Mouse (Mus musculus) megakaryocyte, embryonic 14.5 days (primary cell): ENCODE results near the gene Sept10. TPM values are rescaled to one million over a fixed set of nuclear protein-coding genes. Genes with fewer than 3 reads are reported as not detected.
"Not testable (repeated sequence)": the region's sequence is repeated elsewhere in the genome, so short reads cannot be mapped to it uniquely, and the experiment has no call there.

ENCODE experiments used
- H3K27me3 ChIP-seq: replicated peaks from 2 replicates; pipeline ENCODE3; 2012; ENCODE audit warnings: inconsistent platforms
- H3K36me3 ChIP-seq: replicated peaks from 2 replicates; pipeline ENCODE3; 2012; ENCODE audit warnings: low read length, inconsistent platforms, mixed read lengths
- H3K4me1 ChIP-seq: 2 replicates; pipeline ENCODE4 v1.6.1; 2012; ENCODE audit warnings: inconsistent platforms
- H3K4me3 ChIP-seq: replicated peaks from 2 replicates; pipeline ENCODE3; 2012; ENCODE audit warnings: moderate library complexity, mild to moderate bottlenecking, inconsistent platforms
- H3K9me3 ChIP-seq: 2 replicates; pipeline ENCODE4 v1.6.1; 2012; ENCODE audit warnings: inconsistent platforms
- FLI1 ChIP-seq: IDR thresholded peaks from 2 replicates; pipeline ENCODE4 v1.6.1; 2012; ENCODE audit warnings: low read length, inconsistent platforms, mixed read lengths
- GATA1 ChIP-seq: IDR thresholded peaks from 3 replicates; pipeline ENCODE4 v1.6.1; 2012; ENCODE audit warnings: mixed read lengths, low read length, inconsistent platforms, borderline replicate concordance
- polyA plus RNA-seq: library from polyadenylated mRNA; stranded (reverse); fragments of >175 nt; gene quantifications from 2 replicates; pipeline ENCODE4 v1.2.3, GENCODE M21; 2012; ENCODE audit warnings: low replicate concordance; ENCODE audit not compliant: insufficient read depth

The Sept10 gene
- polyA plus RNA-seq, 1 experiment, result not detected

DNA sequence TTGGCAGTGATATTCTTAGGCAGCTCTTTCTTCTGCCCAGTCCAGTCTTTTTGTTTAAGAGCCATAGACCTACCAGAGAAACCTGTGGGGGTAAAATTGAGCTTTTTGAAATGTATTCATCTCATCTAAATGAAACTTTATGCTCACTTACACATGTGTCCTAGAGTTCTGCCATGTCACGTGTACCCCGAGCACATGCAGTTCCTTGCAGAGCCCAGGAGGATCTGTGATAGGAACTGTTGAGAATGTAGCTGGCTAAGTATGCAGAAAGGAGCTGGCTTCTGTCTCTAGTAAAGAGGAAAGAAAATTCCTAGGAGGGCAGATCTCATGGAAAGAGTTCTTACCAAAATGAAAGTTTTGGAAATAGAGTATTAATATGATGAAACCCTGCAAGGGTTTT is 106.0 kb downstream of the Sept10 start:
- Histone ChIP-seq H3K4me1 (peaks cover 57% of the 10 kb centered on the region), H3K4me3 (no peak overlapping the region), H3K36me3 (peaks cover 4% of the 10 kb centered on the region), H3K27me3 (peaks cover 12% of the 10 kb centered on the region), H3K9me3 (peaks cover 4% of the 10 kb centered on the region)
- TF ChIP-seq GATA1 (no peak), FLI1 (no peak)

DNA sequence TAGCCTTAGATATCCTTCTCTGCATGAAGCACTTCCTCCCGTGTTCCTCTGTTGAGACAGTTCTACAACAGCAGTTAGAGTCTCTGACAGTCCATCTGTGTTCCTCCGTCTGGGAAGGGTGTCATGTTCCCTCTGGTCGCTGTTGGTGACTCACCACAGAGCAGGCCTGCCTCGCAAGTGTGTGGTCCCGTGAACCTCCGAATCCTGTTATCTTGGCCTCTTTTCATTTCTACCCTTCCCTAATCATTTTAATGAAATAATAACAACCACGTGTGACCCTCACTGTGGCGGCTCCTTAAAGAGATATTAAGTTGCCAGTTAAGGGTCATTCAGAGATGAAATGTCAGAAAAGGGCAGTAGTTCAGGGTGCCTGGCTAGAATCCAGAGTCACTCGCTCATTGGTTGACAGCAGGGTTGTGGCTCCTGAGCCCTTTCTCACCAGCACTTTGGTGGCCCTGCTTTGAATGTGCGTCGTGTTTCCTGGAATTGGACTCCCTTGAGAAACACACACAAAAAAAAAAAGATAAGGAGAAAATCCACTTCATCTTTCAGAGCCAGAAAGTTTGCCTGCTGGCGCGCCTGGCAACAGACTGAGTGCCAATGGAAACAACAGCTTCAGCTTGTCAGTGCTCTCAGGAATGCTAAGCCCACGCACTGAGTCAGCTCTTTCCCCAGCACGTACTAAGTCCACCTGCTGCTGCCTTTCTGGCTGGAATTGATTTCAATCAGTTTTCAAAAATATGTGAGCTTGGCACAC is 106.9 kb downstream of the Sept10 start:
- H3K27me3 ChIP-seq, result peaks cover 12% of the 10 kb centered on the region
- no peak overlapping the region for H3K4me3 ChIP-seq
- H3K4me1 ChIP-seq, result peaks cover 62% of the 10 kb centered on the region
- peaks cover 9% of the 10 kb centered on the region for H3K36me3 ChIP-seq
- H3K9me3 ChIP-seq, result peaks cover 10% of the 10 kb centered on the region
- TF ChIP-seq FLI1 (no peak), GATA1 (no peak)

- Histone ChIP-seq H3K4me3 (no peak overlapping the region), H3K36me3 (peaks cover 9% of the 10 kb centered on the region), H3K9me3 (peaks cover 10% of the 10 kb centered on the region), H3K27me3 (peaks cover 12% of the 10 kb centered on the region), H3K4me1 (peaks cover 59% of the 10 kb centered on the region)
- TF ChIP-seq FLI1, result no peak
- TF ChIP-seq GATA1, result no peak
Observed at GRCm38 (mm10) chr10:59113386-59113785, 108.3 kb downstream of the Sept10 start.

DNA sequence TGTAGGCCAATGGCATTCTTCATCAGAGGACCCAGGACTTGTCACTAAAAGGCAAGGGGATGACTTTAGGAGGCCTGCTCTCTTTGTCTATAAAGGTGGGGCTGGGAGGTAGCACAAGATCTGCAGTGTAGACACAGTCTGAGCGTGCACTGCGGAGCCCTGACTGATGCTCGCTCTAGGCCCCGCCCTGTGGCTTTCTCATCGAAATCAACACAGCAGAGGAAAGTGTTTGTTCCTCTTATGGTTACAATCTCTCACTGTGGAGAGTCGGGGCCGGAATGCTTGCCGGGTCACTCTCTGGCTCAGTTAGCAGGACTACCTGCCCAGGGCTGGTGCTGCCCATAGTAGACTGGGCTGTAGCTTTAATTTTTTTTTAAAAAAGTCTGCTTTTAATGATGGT is 108.9 kb downstream of the Sept10 start:
- Histone ChIP-seq H3K36me3 (peaks cover 9% of the 10 kb centered on the region), H3K27me3 (peaks cover 18% of the 10 kb centered on the region)
- TF ChIP-seq FLI1, result no peak
- no peak for TF ChIP-seq GATA1

DNA sequence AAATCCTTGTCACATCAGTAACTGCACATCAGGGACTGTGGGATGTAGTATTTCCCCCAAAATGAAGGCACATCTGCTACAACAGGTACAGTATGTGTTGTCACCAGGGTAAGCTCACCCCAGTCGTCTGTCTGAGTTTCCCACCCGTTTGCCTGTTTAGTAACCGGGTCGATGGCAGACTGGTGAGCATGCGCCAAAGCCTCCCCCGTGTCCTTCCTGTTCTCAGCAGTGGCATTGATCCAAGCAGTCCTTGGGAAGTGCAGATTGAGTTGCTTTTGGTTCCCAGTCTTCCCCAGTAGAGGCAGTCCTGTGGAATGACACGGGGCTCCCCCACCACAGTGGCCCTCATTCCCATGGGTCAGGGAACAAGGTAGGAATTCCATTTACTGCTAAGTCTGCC is 111.3 kb downstream of the Sept10 start:
- no peak for TF ChIP-seq GATA1
- no peak for TF ChIP-seq FLI1

More for the DNA sequence above, 108.9 kb downstream of the Sept10 start:
- peaks cover 66% of the 10 kb centered on the region for H3K4me1 ChIP-seq
- H3K9me3 ChIP-seq, result peaks cover 10% of the 10 kb centered on the region
- H3K4me3 ChIP-seq, result no peak overlapping the region

DNA sequence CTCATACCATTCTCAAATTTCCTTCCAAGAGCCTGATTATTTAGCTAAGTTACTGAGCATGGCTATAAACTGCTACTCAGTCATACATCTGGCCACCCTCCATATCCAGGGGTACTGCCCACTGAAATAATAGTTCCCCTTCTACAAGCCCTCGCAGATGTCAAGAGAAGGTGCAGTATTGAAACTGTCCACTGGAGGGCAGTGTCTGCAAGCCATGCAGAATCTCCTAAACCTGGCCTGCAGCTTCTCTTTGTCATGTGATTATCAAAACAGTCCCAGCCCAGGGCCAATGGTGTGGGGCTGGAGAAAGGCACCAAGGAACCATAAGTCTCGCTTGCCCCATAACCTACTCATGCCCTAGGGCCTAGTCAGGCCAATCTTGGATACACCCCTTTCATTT is 112.6 kb downstream of the Sept10 start:
- Histone ChIP-seq H3K4me1 (peaks cover 54% of the 10 kb centered on the region), H3K27me3 (peaks cover 32% of the 10 kb centered on the region), H3K36me3 (peaks cover 9% of the 10 kb centered on the region), H3K4me3 (no peak overlapping the region), H3K9me3 (peaks cover 10% of the 10 kb centered on the region)
- no peak for TF ChIP-seq FLI1

More for the DNA sequence above, 111.3 kb downstream of the Sept10 start:
- Histone ChIP-seq H3K4me1 (peaks cover 65% of the 10 kb centered on the region), H3K9me3 (peaks cover 10% of the 10 kb centered on the region), H3K36me3 (peaks cover 9% of the 10 kb centered on the region), H3K27me3 (peaks cover 24% of the 10 kb centered on the region), H3K4me3 (no peak overlapping the region)

GRCm38 (mm10) chr10:59106644-59107043 is 115.0 kb downstream of the Sept10 start:
- peaks cover 9% of the 10 kb centered on the region for H3K36me3 ChIP-seq
- H3K4me1 ChIP-seq, result peaks cover 34% of the 10 kb centered on the region
- peaks cover 42% of the 10 kb centered on the region for H3K27me3 ChIP-seq
- H3K9me3 ChIP-seq, result peaks cover 10% of the 10 kb centered on the region
- TF ChIP-seq GATA1, result no peak
- no peak for TF ChIP-seq FLI1
- H3K4me3 ChIP-seq, result no peak overlapping the region

DNA sequence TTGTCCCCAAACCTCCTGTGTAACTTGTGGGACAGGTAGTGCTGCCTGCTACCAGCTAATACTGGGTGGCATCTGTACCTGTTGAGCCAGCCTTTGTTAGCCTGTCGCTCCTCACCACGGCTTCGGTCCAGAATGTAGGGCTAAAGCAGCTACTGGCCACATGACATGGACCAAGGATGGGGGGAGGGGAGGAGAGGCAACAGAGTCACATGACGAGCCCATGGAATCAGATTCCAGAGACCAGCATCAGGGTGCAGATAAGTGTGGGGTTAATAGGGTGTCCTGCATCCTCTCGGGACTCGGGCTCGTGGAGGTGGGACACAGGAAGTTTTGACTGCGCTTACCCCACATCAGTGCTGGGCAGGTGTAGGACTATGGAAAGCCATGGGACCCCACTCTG is 115.8 kb downstream of the Sept10 start:
- H3K4me1 ChIP-seq, result peaks cover 26% of the 10 kb centered on the region
- H3K4me3 ChIP-seq, result no peak overlapping the region
- peaks cover 42% of the 10 kb centered on the region for H3K27me3 ChIP-seq
- H3K36me3 ChIP-seq, result peaks cover 7% of the 10 kb centered on the region
- H3K9me3 ChIP-seq, result peaks cover 8% of the 10 kb centered on the region
- no peak for TF ChIP-seq GATA1
- no peak for TF ChIP-seq FLI1

GRCm38 (mm10) chr10:59104683-59105082 is 117.0 kb downstream of the Sept10 start:
- Histone ChIP-seq H3K9me3 (no peaks in the 10 kb centered on the region), H3K4me1 (peaks cover 19% of the 10 kb centered on the region), H3K4me3 (no peak overlapping the region), H3K36me3 (no peaks in the 10 kb centered on the region), H3K27me3 (peaks cover 49% of the 10 kb centered on the region)
- no peak for TF ChIP-seq GATA1

DNA sequence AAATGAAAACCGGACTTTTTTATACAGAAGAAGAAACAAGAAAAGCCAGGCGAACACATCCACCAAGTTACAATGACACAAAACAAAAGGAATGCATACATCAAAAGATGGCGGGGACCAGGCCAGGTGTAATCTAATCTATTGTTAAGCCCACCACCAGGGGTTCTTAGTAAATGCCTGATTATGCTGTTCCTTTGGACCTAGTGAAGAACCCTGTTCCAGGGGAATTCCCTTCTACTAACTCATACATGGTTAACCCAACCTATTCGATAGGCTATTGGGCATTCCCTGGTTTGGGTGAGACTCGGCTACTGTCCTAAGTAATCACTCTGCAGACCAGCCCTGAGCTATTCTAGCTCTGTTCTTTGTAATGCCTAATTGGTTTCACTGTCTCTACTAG is 118.6 kb downstream of the Sept10 start:
- H3K36me3 ChIP-seq, H3K9me3 ChIP-seq, H3K4me1 ChIP-seq, H3K4me3 ChIP-seq: not testable (repeated sequence)
- peaks cover 42% of the 10 kb centered on the region for H3K27me3 ChIP-seq

GRCm38 (mm10) chr10:59091988-59092387 is 129.7 kb downstream of the Sept10 start:
- no peak for TF ChIP-seq FLI1
- TF ChIP-seq GATA1, result no peak
- Histone ChIP-seq H3K4me1 (peaks cover 11% of the 10 kb centered on the region; the same call in 1 of the 2 replicates), H3K36me3 (no peaks in the 10 kb centered on the region), H3K27me3 (peaks cover 56% of the 10 kb centered on the region), H3K4me3 (no peak overlapping the region), H3K9me3 (no peaks in the 10 kb centered on the region)

Other genes with a start within 250 kb of the Sept10 start
- 0.27 TPM in 1 of 2 replicates, not detected in the other for gene Sowahc, start 106 bp upstream of the Sept10 start, polyA plus RNA-seq
- gene P4ha1, start 101.4 kb upstream of the Sept10 start, polyA plus RNA-seq, result 3.7 and 10.7 TPM in 2 replicates
- gene Gm10273, start 173.8 kb upstream of the Sept10 start, polyA plus RNA-seq, result 0.54 TPM in 1 of 2 replicates, not detected in the other
- not detected in 2 replicates for gene Pla2g12b, start 181.8 kb upstream of the Sept10 start, polyA plus RNA-seq
- 1.3 TPM in 1 of 2 replicates, not detected in the other for gene Oit3, start 219.9 kb upstream of the Sept10 start, polyA plus RNA-seq